Mouse (Mus musculus) embryo, embryonic 10 days (tissue): Measurements from ENCODE around the gene Rdm1.

Experiments used
- DNase-seq: peaks from one replicate; pipeline ENCODE4 v3.0.0-alpha.2; 2015; ENCODE audit warnings: low spot score

Rdm1 gene

GRCm38 (mm10) chr11:101681968-101682367 lies 55.0 kb downstream of the Rdm1 start:
- no peak for DNase-seq

- no peak for DNase-seq
Observed at GRCm38 (mm10) chr11:101682410-101682960, 55.5 kb downstream of the Rdm1 start.
